Mouse (Mus musculus) heart, postnatal 0 days (tissue): ENCODE data around the gene Gpx3. TPM values are rescaled to one million over a fixed set of nuclear protein-coding genes. Genes with fewer than 3 reads are reported as not detected.
A peak's percentile ranks its signal among the peaks of the same experiment; 100 is the strongest.

Experiments
- ATAC-seq: fragments of 200-750 bp; cut with Nextera tagmentation; 2 replicates; pipeline ENCODE4 v1.8.0; 2017; ENCODE audit warnings: low read depth, moderate number of reproducible peaks, moderate library complexity; ENCODE audit not compliant: insufficient read depth
- DNase-seq: peaks from one replicate; pipeline ENCODE4 v3.0.0-alpha.2; 2016; ENCODE audit warnings: low spot score
- H3K27ac ChIP-seq: fragments of 300-500 bp; sonication (generic); 2 replicates; pipeline ENCODE4 v1.5.1; 2014; ENCODE audit warnings: low read depth, mild to moderate bottlenecking
- H3K27me3 ChIP-seq: fragments of 300-500 bp; sonication (generic); 2 replicates; pipeline ENCODE4 v1.6.1; 2014; ENCODE audit warnings: low read length, mixed read lengths; ENCODE audit not compliant: control insufficient read depth, insufficient read depth
- H3K36me3 ChIP-seq: fragments of 300-500 bp; sonication (generic); replicated peaks from 2 replicates; pipeline ENCODE4 v1.6.1; 2014; ENCODE audit warnings: low read length, mixed read lengths; ENCODE audit not compliant: control insufficient read depth, insufficient read depth
- H3K4me1 ChIP-seq: fragments of 300-500 bp; sonication (generic); 2 replicates; pipeline ENCODE4 v1.6.1; 2014; ENCODE audit warnings: antibody characterized with exemption; ENCODE audit not compliant: control insufficient read depth, insufficient read depth
- H3K4me2 ChIP-seq: fragments of 300-500 bp; sonication (generic); 2 replicates; pipeline ENCODE4 v1.6.1; 2014; ENCODE audit warnings: low read depth, mild to moderate bottlenecking, low read length, moderate library complexity
- H3K4me3 ChIP-seq: fragments of 300-500 bp; sonication (generic); 2 replicates; pipeline ENCODE4 v1.5.1; 2014; ENCODE audit warnings: low read depth, low read length
- H3K9ac ChIP-seq: fragments of 300-500 bp; sonication (generic); replicated peaks from 2 replicates; pipeline ENCODE4 v1.6.1; 2014; ENCODE audit warnings: low read depth, low read length, mixed read lengths
- H3K9me3 ChIP-seq: fragments of 300-500 bp; sonication (generic); replicated peaks from 2 replicates; pipeline ENCODE4 v1.6.1; 2016; ENCODE audit warnings: low read length; ENCODE audit not compliant: control insufficient read depth
- CTCF ChIP-seq: IDR thresholded peaks from 2 replicates; pipeline ENCODE4 v1.5.1; 2016; ENCODE audit warnings: antibody characterized with exemption, control low read depth, low read depth
- EP300 ChIP-seq: IDR thresholded peaks from 2 replicates; pipeline ENCODE4 v1.6.1; 2016; ENCODE audit warnings: antibody characterized with exemption, low read depth
- WGBS: fragments of 180-500 bp; shearing (Covaris S2); extraction: QIAGEN DNeasy Blood & Tissue Kit; methylation state at CpG from one replicate; pipeline ENCODE4 v1.1.7; 2014; 5-methylcytosine and 5-hydroxymethylcytosine counted together
- polyA plus RNA-seq: library from polyadenylated mRNA; unstranded; fragments of >200 nt; fragmentation: Nextera tagmentation; extraction: Ambion mirVana; gene quantifications from 2 replicates; pipeline ENCODE4 v1.2.1, GENCODE M21; 2015
- total RNA-seq: library from RNA; depleted of rRNA; stranded (reverse); fragments of >200 nt; gene quantifications from 2 replicates; pipeline ENCODE4 v1.2.3, GENCODE M21; 2014; ENCODE audit warnings: low replicate concordance

The Gpx3 gene
- total and polyA plus RNA-seq, 2 experiments from 2014 or later: 114 to 788 TPM

DNA sequence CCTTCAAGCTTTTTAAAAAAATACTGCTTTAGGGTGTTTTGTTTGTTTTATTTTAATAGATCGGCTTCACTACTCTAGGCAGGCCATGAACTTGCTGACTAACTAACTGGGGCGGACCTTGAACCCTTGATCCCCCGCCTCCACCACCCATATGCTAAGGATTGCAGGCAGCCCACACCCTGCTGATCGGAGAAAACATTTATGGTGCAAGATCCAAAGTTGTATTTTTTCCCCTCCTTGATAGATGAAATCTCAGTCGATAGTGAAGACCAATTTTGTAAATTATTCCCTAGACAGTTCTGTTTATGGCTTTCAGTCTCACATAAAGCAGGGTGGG is 35.2 kb upstream of the Gpx3 start:
- H3K36me3 ChIP-seq: peaks cover 22% of the 10 kb centered on the region

DNA sequence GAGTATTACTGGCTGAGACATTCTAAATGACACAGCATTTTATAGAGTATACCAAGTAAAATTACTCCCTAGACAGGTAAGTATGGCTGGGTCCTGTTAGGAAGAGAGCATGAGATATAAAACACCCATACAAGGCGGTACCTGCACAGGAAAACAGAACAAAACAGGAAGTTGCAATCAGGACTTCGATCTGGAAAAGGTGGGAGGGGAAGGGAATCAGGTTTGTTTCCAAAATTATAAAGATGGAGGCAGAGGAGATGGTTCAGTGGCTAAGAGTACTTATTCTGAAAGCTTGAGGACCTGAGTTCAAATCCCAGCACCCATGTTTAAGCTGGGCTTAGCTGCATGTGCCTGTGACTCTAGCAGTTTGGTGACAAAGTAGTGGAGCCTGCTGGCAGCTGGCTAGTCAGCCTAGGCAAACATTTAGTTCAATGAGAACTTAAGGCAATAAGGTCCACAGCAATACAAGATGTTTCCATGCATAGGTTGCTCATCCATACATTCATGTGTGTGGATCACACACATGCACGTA is 34.3 kb upstream of the Gpx3 start:
- Histone ChIP-seq H3K4me2 (no peak overlapping the region), H3K9me3 (no peaks in the 10 kb centered on the region), H3K36me3 (peaks cover 29% of the 10 kb centered on the region), H3K27me3 (no peaks in the 10 kb centered on the region), H3K4me1 (0 out of 2 replicates have a peak, but pooled peaks cover 4% of the 10 kb centered on the region), H3K9ac (no peak overlapping the region), H3K4me3 (no peak overlapping the region), H3K27ac (no peak overlapping the region)
- DNase-seq (no peak), ATAC-seq (no peak)
- TF ChIP-seq EP300 (no peak), CTCF (no peak)
- WGBS: 82% methylated on average over 3 of the region's 3 CpGs

More for the DNA sequence above, 35.2 kb upstream of the Gpx3 start:
- H3K4me3 ChIP-seq: peak overlapping the region; percentile 72
- peak overlapping the region; percentile 86 for H3K9ac ChIP-seq
- no peak for ATAC-seq
- DNase-seq: no peak
- H3K4me1 ChIP-seq: 0 out of 2 replicates have a peak, but pooled peaks cover 4% of the 10 kb centered on the region
- H3K27ac ChIP-seq: peak overlapping the region; percentile 89
- 4% methylated on average over 5 of the region's 5 CpGs for WGBS
- TF ChIP-seq EP300 (no peak), CTCF (no peak)
- peak overlapping the region; percentile 76 for H3K4me2 ChIP-seq
- no peaks in the 10 kb centered on the region for H3K27me3 ChIP-seq
- no peaks in the 10 kb centered on the region for H3K9me3 ChIP-seq

DNA sequence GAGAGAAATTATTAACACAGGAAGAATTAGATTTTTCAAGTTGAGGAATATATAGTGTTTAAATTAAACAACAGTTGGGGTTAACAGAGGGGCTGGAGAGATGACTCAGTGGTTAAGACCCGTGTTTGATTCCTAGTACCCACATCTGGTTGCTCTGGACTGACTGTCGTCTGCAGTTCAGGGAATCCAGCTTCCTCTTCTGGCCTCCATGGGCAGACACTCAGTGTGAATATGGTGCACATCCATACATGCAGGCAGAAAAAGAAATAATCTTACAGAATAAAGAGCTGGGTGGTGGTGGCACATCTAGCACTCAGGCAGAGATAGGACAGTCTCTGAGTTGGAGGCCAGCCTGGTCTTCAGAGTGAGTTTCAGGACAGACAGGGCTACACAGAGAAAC is 33.8 kb upstream of the Gpx3 start:
- no peak overlapping the region for H3K4me3 ChIP-seq
- H3K4me2 ChIP-seq: no peak overlapping the region
- H3K27me3 ChIP-seq: no peaks in the 10 kb centered on the region
- peaks cover 31% of the 10 kb centered on the region for H3K36me3 ChIP-seq
- DNase-seq (no peak), ATAC-seq (no peak)
- no peak overlapping the region for H3K27ac ChIP-seq
- WGBS: 64% methylated on average over 2 of the region's 2 CpGs
- 0 out of 2 replicates have a peak, but pooled peaks cover 4% of the 10 kb centered on the region for H3K4me1 ChIP-seq
- H3K9me3 ChIP-seq: no peaks in the 10 kb centered on the region
- H3K9ac ChIP-seq: no peak overlapping the region
- TF ChIP-seq CTCF: no peak
- no peak for TF ChIP-seq EP300

DNA sequence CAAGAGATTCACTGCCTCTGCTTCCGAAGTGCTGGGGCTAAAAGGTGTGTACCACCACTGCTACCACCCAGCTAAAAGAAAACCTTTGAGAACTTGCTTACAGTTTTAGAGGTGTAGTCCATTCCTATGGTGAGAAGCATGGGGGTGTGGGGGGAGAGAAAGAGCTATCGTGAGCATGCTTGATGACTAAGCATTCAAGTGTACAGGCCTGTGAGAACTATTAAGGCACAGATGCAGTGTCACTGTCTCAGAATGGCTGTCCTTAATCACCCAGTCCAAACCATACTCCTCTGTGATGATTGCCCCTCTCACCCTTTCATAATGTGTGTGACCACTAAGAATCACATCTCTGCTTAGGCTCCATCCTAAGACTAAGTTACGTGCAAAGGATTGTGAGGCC is 32.9 kb upstream of the Gpx3 start:
- no peak for DNase-seq
- Histone ChIP-seq H3K27ac (no peak overlapping the region), H3K4me1 (0 out of 2 replicates have a peak, but pooled peaks cover 4% of the 10 kb centered on the region), H3K36me3 (peaks cover 39% of the 10 kb centered on the region), H3K4me3 (no peak overlapping the region), H3K4me2 (no peak overlapping the region), H3K9me3 (no peaks in the 10 kb centered on the region), H3K9ac (no peak overlapping the region), H3K27me3 (no peaks in the 10 kb centered on the region)
- no peak for ATAC-seq
- 64% methylated on average over 3 of the region's 3 CpGs for WGBS
- TF ChIP-seq CTCF (no peak), EP300 (no peak)

DNA sequence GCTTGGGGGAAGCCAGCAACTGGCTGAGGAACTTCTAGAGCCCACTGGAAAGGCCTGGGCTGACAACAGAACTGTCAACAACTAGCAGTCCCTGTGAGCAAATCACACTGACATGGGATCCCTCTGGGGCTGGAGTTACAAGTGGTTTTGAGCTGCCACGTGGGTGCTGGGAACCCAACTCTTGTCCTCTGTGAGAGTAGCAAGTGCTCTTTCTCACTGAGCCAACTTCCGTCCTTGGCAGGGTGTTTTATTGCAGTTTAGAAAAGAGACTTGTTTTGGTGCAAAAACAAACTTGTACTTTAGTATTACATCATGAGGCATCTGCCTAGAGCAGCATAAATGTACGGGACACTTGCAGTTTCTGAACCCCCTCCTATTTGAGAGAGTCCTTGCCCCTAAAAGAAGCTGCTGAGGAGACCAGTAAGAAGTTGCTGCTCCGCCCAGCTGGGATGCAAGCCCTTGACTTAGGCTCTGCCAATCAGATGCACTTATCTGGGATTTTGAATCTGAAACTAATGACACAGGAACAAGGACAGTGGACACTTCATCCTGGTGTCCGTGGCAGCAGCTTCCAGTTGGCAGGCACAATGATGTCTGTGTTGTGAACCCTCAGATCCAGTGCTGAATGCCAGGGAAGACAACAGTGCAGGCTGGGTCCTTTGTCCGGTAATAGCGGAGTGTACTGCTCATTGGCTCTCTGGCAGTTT is 30.3 kb upstream of the Gpx3 start:
- ATAC-seq (no peak), DNase-seq (no peak)
- no peaks in the 10 kb centered on the region for H3K9me3 ChIP-seq
- no peaks in the 10 kb centered on the region for H3K27me3 ChIP-seq
- 0 out of 2 replicates have a peak, but pooled peaks cover 4% of the 10 kb centered on the region for H3K4me1 ChIP-seq
- peaks cover 39% of the 10 kb centered on the region for H3K36me3 ChIP-seq
- no peak overlapping the region for H3K27ac ChIP-seq
- WGBS: 75% methylated on average over 7 of the region's 7 CpGs
- no peak overlapping the region for H3K9ac ChIP-seq
- no peak overlapping the region for H3K4me3 ChIP-seq
- TF ChIP-seq CTCF (no peak), EP300 (no peak)
- H3K4me2 ChIP-seq: no peak overlapping the region
